Mouse (Mus musculus) heart, adult 11 months (tissue): ENCODE data around the gene Ruvbl2.
"Not testable (repeated sequence)": the region's sequence is repeated elsewhere in the genome, so short reads cannot be mapped to it uniquely, and the experiment has no call there.

ENCODE experiments used
- DNase-seq: peaks from one replicate; pipeline ENCODE4 v3.0.0; 2022

Ruvbl2 gene

DNA sequence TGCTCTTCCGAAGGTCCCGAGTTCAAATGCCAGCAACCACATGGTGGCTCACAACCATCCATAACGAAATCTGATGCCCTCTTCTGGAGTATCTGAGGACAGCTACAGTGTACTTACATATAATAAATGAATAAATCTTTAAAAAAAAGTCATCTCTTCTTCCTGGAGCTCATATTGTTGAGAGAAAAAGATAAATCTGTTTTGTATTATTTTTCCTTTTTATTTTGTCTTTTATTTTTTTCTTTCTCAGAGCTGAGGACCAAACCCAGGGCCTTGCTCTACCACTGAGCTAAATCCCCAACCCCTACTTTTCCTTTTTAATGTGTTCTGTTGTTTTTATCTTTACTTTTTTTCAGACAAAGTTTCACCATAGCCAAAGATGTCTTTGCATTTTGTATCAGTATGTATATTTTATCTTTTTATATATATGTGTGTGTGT lies 41.5 kb downstream of the Ruvbl2 start:
- not testable (repeated sequence) for DNase-seq

- peak; percentile 100 for DNase-seq
Observed at GRCm38 (mm10) chr7:45395578-45396336, 42.1 kb downstream of the Ruvbl2 start, which contains the start of gene Snrnp70. Gene Snrnp70 (minus strand): TSS chr7:45395742.

- no peak for DNase-seq
Observed at GRCm38 (mm10) chr7:45395129-45395541, 42.8 kb downstream of the Ruvbl2 start.

DNA sequence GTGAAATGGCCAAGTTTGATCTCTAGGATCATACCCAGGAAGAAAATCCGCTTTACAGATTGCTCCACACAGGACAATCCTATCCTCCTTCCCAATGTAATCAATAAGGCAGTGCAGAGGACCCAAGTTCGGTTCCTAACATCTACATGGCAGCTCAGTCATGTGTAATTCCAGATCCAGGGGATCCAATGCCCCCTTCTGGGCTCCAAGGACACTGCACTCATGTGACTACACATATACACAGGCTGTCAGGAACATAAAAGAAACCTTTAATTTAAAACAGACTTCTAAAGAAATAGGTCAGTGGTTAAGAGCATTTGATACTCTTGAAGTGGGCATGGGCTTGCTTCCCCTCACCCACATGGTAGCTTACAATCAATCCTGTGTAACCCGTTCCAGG lies 51.8 kb downstream of the Ruvbl2 start:
- no peak for DNase-seq

DNA sequence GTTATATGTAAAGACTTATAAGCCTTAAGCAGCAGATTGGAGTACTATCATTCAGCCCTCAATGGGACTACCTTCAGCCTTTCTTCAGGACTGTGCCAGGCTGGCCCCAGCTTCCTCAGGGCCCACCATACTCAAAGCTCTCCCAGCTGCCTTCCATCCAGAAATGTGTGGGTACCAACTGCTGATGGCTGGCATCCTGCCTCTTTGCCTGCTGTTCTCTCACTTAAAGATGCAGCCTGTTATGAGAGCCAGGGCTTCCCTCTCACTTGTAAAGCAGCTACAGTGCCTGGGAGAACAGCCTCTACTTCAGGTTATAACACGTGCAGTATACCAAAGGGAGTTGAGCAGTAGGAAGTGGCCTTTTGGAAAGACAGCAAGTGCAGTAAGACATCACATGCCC lies 61.8 kb downstream of the Ruvbl2 start:
- DNase-seq: no peak

- DNase-seq: no peak
Observed at GRCm38 (mm10) chr7:45374620-45375019, 63.3 kb downstream of the Ruvbl2 start.

- no peak for DNase-seq
Observed at GRCm38 (mm10) chr7:45372371-45372770, 65.5 kb downstream of the Ruvbl2 start.
